Mouse (Mus musculus): ENCODE results near the gene Zcchc8.
A peak's percentile ranks its signal among the peaks of the same experiment; 100 is the strongest.
"Not testable (repeated sequence)": the region's sequence is repeated elsewhere in the genome, so short reads cannot be mapped to it uniquely, and the experiment has no call there.

The Zcchc8 gene

DNA sequence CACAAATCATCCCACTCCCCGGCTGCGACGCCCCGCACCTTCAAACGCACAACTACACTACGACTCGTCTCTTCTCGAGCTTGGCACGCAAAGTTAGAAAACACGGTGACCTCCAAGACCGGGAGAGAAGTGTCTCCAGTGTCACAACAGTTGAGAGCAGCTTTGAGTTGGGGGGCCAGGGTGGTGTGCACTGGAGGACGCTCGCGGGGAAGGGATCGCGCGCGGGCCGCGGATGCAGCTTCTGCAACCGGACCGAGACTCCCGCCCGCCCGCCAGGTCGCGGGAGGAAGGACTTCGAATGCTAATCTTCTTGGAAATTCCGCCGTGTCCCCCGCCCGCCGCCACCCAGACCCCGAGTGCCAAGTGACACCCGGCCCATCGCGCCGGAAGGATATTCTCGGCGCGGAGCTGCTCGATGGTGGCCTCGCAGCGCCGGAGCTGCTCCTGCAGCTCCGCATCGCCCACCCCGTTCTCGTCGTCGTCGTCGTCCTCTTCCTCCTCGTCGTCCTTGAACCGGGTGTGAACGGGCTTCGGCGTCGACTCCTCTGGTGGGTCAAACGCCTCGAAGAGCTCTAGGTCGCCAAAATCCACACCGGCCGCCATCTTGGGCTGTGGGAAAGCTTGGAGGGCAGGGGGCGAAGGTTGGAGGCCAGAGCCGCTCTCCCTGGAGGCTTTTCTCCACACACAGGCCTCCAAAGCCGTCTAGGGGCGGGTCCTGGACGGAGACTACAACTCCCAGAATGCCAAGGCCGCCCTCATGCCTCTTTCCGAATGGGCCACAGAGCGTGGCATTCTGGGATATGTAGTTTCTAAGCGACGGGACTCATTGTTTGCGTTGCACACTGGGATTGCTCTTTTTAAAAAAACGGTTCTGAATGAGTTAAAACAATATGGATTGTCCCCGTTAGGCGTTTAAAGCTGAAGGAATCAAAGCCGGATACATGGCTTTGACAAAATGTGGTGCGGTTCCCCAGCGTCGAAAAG, at the start of gene Zcchc8:
TSS of gene Zcchc8 (minus strand) at position 773 of the 984 bp plus-strand sequence.
- DNase-seq (ENCODE audit: low read depth, low spot score), result peak; percentile 97

DNA sequence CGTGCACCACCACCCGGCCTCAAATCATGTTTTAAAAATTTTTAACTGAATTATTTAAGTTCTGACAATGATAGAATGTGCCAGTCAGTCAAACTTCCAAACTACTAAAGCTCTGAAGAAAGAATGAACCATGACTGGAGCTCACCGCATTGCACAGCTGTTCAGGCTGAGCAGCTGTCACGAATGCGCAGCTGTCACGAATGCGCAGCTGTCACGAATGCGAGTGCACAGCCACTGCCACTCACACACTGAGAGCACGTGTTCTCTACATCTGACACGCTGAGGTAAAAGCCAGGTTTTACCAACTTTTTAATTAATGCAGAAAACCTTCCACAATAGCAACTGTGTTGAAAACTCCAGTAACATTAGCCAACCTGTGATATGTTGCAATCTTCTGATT, 45.6 kb upstream of the Zcchc8 start:
- DNase-seq (ENCODE audit: low read depth, low spot score), result not testable (repeated sequence)

DNA sequence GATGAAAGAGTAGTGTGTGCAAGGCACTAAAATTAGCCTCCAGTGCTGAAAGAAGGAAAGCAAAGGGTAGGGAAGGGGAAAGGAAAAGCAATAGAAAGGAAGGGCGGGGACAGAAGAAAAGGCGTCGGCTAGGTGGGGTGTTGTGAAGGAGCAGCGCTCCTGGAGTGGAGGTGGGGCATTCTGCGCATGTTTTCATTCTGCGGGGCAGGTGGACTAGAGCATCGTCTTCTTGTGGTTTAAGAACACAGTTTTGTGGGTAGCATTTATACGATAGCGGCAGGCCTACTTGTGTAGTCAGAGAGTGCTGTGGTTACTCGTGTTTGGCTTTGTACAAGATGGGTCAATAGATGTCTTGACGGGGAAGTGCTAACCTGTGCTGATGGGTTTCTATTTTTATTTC, 44.6 kb upstream of the Zcchc8 start:
- no peak for DNase-seq (ENCODE audit: low read depth, low spot score)

DNA sequence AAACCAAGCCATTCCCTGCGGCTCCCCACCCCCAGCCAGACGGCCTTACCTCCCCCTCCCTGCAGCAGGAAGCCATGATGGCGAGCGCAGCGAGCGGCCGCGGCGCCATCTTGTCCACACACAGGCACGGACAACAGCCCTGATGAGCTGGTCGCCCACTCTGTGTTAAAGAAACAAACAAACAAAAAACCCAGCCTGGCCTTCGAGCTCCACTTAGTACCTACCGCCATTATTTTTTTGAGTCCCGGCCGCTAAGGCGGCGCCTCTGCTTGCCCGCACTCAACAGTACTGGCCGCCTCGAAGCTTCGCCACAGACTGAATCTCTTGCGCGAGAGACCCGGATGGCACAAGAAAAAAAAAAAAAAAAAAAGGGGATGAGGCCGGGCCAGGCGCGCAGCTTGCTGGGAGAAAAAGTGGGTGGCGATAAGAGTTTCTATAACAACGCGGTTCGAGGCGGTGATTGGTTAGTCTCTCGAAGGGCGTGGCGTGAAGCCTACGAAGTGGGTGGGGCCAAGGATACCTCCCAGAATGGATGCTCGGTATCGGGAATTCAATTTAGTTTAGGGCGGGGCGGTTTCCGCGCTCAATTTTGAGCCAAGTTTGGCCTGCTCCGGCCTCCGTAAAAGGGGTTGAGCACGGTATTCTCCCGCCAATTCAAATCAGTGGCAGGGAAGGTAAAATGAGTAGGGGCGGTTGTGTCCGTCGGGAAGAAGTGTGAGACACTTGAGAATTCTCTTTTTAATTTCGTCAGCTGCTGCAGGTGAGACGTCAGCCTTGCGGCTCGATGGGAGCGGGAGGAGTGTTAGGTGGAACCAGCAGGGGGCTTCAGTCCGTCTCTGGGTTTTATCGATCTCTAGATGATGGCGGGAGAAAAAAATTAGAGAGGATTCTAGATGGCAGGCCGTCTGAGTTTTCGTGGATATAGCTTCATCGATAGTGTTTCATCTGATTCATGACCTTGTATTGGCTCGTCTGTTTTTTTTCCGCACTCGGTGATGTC, 28.5 kb upstream of the Zcchc8 start, which contains the start of the genes Rsrc2 and Kntc1:
TSS of gene Rsrc2 (minus strand) at position 350 of the 1,000 bp plus-strand sequence.
TSS of gene Kntc1 (plus strand) at position 652 of the 1,000 bp plus-strand sequence.
- peak; percentile 99 for DNase-seq (ENCODE audit: low read depth, low spot score)

DNA sequence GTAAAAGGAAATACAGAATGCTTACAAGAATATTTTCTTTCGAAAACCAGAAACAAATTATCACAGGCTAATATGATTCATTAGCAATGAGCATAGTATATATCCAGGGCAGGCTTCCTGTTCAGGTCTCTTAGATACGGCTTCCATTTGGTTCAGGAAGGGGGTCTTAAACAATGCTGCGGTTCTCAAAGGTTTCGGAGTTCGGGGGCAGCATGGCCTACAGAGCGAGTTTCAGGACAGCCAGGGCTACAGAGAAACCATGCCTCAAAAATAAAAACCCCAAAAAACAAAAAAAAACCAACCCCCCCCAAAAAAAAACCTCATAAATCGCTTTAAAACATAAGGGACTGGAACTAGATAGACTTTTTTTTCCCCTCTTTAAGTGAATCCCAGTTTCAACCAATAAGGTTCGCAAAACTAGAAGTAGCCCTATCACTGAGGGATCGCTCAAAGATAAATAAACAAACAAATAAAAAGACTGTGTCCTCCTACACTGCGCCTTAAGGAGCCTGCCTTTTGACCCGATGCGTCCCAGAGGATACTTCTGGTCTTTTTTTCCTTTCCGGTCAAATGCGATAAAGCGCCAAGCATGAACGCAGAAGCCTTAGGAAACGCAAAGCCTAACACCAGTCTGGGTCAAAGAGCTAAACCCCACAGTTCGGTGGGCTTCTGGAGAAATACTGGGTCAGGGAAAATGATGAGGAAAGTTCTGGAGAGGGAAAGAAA, 27.6 kb upstream of the Zcchc8 start:
- no peak for DNase-seq (ENCODE audit: low read depth, low spot score)

DNA sequence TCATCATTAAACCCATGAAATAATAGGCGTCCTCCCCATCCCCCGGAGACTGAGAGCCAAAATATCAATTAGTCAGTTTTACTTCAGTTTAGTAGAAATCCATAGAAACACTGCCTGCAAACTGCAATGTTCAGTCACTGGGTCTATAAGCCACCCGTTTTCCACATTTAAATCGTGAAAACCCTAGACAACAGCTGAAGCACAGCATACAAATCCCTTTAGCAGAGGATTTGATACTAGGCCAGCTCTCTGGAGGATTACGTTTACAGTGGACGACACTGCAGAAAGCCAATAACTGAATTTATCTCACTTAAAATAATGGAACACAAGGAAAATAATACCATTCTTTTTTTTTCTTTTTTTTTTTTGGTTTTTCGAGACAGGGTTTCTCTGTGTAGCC, 26.7 kb upstream of the Zcchc8 start:
- DNase-seq (ENCODE audit: low read depth, low spot score), result peak; percentile 43

DNA sequence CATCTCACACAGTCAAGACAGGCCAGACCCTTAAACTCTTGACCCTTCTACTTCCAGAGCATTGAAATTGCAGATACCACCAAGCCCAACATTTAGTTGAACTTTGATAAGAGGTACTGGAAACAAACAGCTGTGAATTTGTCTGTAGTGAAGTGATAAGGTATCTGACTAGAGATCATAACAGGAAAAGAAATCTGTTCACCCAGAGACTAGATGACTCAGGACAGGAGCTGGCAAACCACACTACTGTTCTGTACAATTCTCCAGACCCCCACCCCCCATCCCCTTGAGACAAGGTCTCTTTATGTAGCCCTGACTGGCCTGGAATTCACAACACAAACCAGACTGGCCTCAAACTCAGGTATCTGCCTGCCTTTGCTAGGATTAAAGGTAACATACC, 25.4 kb upstream of the Zcchc8 start:
- DNase-seq (ENCODE audit: low read depth, low spot score), result no peak

DNA sequence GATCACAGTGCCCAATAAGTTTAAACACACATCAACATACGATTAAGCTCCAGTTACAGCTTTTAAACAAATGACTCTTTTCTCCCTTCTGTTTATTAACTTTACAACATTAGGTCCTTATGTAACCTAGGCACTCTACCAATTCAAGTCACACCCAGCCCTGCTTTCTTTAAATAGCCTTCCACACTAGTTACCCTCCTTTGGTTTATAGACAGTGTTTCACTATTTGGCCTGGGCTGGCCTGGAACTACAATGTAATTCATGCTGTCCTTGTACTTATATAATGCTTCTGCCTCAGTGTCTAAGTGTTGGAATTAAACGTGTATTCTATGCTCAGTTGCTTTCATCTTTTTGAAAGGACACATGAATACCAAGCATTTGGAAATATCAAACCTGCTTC, 23.5 kb upstream of the Zcchc8 start:
- DNase-seq (ENCODE audit: low read depth, low spot score), result no peak

DNA sequence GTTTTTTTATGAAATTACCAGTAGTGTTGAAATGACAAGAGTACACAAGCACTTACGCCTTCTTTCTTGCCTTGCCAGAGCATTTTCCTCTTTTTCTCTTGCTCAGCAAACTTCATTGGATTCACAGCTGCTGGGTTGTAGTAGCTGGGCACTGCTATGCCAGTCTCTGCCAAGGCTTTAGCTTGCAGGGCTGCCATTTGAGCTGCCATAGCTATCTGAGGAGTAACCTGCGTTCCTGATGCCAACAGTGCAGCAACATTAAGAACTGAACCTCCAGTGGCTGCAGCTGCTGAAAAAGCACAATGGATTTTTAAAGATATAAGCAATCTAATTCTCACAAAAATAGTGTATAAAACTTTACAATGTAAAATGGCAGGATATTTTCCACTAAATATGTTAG, 10.1 kb upstream of the Zcchc8 start:
- no peak for DNase-seq (ENCODE audit: low read depth, low spot score)

DNA sequence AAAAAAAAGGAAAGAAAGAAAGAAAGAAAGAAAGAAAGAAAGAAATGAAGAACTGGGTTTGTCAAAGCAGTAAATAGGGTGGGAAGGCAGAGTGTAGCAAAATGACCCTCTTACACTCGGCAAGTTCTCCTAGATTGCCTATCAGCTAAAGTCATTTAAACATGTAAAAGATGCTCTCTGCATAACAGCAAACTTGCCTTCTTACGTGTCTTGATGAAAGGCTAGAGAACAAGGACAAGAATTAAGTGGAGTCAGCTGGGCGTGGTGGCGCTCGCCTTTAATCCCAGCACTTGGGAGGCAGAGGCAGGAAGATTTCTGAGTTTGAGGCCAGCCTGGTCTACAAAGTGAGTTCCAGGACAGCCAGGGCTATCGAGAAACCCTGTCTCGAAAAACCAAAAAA, 2.9 kb upstream of the Zcchc8 start:
- DNase-seq (ENCODE audit: low read depth, low spot score), result not testable (repeated sequence)

DNA sequence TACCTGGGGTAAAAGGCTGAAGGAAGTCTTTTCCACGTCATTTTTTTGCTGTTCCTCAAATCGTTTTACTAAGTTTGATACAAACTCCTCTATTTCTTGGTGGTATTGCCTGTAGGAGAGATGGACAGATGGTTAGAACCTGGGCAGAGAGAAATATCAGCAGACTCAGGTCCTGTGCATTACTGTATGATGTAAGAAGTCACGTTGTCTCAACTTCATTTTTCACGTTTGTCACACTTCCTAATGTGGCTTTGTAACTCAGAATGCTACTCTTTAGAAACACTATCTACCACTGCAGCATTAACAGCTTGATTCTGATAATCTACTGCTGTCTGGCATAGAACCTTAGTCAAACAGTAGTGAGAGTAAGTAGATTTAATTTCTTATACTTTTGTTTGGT, 6.3 kb downstream of the Zcchc8 start:
- DNase-seq (ENCODE audit: low read depth, low spot score), result no peak

DNA sequence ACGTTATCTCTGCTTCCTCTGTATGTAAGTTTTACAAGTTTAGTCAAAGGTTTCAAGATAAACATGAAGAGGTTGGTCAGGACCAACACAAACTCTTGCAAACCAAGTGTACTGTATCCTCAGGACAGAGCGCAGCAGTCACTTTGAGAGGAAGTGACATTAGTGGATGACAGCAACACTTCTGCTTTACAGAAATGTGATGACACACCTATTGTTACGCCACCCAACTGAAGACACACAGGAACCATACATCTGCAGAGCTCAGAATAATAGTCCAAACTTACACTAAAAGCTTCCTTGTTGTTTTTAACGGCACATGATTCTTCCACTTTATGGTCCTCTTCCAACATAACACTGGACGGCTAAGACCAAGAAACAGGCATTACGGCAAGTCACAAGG, 7.1 kb downstream of the Zcchc8 start:
- DNase-seq (ENCODE audit: low read depth, low spot score), result no peak

DNA sequence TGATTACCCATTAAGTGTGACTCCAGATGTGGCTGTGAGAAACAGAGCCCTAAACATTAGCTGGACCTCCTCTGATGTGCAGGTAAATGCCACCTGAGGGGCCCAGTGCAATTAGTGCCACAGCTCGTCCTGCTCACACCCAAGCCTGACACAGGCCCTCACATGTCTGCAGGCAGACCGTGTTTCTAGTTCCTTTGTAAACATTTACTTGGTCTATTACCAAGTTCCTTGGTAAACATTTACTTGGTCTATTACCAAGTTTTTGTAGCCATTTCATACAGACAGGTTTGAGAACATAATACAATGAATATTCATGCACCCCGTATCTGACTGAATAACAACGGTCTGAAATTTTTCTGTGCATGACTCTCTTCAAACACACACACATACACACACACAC, 11.3 kb downstream of the Zcchc8 start:
- DNase-seq (ENCODE audit: low read depth, low spot score), result no peak

DNA sequence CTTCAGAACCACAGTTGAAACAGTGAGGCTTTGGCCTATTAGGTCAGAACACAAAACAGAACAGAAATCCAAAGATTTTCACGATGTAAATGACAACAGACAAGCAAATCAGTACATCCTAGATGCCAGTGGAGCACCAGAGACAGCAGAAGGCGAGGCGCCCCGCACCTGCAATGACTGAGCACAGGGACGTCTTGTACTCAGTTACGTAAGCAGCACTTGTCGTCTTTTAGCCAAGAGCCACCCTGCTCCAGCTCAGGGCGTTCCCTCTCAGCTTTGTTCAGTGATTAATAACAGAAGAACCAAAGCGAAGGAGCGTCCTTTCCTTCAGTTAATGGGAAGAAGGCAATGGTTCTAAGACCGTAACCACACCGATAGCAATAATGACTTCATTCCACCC, 12.3 kb downstream of the Zcchc8 start:
- DNase-seq (ENCODE audit: low read depth, low spot score), result no peak

DNA sequence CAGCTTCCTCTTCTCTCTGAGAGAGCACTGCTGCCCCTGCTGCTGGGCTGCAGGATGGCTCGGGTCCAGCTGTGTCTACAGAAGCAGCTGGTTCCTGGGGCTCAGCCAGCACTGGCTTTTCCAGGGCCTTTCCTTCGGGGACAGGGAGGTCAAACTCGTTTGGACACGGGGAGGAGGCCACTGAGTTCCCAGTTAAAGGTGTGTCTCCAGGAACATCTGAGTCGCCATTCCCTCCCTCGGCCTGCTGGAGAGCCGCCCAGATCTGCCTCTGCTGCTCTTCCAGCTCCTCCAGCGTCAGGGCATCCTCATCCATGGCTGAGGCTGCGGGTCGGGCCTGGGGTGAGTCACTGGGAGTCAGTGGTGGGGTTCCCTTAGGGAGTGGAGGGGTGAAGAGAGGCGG, 20.3 kb downstream of the Zcchc8 start:
- no peak for DNase-seq (ENCODE audit: low read depth, low spot score)

DNA sequence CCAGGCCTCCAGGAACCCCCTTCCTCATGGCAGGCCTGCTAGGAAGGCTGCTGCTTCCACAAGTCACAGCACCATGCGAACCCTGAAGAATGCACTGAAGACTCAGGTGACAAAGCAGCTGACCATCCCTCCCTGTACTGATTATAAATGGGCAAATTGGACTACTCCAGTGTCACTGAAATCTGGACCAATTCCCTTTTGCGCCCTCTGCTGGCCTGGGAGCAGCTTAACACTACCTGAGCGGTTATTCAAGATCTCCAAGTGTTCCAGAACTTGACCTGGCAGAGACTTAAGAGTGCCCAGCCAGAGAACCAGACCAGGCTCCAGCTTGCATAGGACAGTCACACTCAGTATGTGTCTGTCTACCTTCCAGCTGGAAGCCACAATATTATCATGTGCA, 21.7 kb downstream of the Zcchc8 start:
- DNase-seq (ENCODE audit: low read depth, low spot score), result peak; percentile 74

DNA sequence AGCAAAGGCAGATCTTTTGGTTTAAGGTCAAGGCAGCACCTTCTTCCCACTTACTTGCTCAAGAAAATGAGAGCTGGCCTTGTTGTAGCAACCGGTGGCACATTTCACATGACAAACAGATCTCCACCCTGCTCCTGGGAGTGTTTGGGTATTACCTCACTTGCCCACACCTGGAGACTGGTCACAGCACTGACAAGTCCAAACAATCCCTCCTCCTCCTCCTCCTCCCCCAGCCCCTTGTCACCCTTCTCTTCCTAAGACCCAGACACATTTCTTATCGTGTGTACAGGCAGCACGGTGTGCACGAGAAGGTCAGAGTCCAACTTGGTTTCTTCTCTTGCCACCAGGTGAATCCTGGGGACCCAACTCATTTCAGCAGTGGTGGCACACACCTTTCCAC, 23.9 kb downstream of the Zcchc8 start:
- DNase-seq (ENCODE audit: low read depth, low spot score), result no peak

DNA sequence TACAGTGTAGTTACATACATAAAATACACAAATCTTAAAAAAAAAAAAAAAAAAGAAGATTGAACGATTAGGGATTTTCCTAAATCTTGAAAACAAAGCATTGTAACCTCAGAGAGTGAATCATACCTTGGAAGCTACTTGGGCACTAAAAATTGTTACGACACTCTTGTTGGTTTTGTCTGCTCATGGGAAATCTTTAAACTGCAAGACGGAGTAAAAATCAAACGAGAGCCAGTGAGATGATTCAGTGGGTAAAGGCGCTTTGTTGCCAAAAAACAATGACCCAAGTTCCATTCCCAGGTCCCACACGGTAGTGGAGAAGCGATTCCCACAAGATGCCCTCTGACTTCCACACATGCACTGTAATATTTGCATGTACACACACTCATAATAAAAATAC, 24.7 kb downstream of the Zcchc8 start:
- DNase-seq (ENCODE audit: low read depth, low spot score), result no peak

DNA sequence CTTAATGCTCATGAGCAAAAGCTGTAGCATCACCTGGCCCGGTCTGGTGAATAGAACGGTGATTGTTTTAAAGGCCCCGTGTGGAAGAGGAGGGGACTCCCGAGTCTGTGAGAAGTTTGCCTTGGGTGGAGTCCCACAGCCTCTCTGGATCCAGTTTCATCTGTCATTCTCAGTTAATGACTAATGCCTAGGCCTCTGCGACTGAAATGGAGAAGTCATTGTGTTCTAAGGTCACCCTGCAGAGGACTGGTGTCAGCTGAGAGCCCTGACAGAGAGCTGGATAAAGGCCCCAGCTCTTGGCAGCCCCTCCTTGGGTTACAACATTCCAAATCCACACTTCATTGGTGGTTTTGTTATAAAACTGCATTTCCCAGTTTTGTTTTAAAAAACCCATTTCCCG, 26.4 kb downstream of the Zcchc8 start:
- no peak for DNase-seq (ENCODE audit: low read depth, low spot score)

DNA sequence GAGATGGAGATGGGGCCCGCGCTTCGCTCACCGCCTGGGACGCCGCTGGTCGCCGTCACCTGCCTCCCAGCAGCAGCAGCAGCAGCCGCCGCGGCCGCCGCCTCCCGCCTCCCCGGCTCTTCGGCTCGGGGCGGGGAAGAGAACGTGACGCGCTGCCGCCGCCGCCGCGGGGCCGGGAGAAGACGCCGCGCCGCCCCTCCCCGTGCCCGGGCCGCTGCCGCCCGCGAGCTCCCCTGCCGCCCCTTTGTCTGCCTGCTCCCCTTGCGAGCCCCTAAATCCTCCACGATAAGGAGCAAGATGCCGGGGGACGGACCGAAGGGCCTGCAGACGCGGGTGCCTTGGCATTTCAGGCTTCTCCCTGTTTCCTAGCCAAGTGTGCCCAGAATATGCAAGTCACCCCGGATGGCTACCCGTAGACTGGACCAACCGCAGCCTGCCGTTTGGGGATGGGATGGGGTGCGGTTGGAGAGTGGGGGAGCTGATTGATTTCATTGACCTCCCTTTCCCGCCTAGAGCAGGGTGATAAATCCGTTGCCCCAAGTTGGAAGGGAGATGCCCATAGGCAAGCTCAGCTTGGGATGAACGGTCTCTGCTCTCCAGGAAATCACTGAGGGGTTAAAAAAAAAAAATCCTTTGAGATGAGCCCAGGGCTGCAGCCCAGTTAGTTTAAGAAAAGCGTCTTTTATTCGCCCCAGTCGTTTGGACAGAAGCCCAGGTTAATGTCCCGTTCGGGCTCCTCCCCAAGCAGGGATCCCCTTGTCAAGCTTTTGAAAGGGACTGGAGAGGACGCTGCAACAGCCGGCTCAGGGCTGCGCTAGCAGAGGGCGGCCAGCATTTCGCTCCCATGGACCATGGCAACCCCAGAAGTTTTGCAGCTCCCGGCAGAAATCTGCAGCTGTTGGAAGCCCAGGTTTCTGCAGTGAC, 36.4 kb downstream of the Zcchc8 start, which contains the start of gene Clip1:
TSS of gene Clip1 (minus strand) at position 398 of the 924 bp plus-strand sequence.
- DNase-seq (ENCODE audit: low read depth, low spot score), result peak; percentile 43

Measured in retina, postnatal 7 days (tissue).